Mouse (Mus musculus): ENCODE results near the gene Acad10.
"Not testable (repeated sequence)": the region's sequence is repeated elsewhere in the genome, so short reads cannot be mapped to it uniquely, and the experiment has no call there.

The Acad10 gene

GRCm38 (mm10) chr5:121656866-121657265 is 3.4 kb downstream of the Acad10 start:
- peak; percentile 34 for DNase-seq

- peak; percentile 30 for DNase-seq
Measured at GRCm38 (mm10) chr5:121654526-121654925, 5.8 kb downstream of the Acad10 start.

GRCm38 (mm10) chr5:121649134-121649533 is 11.2 kb downstream of the Acad10 start:
- DNase-seq = no peak

GRCm38 (mm10) chr5:121639601-121640000 is 20.7 kb downstream of the Acad10 start:
- no peak for DNase-seq

- no peak for DNase-seq
Measured at GRCm38 (mm10) chr5:121637296-121637695, 23.0 kb downstream of the Acad10 start.

- DNase-seq = no peak
Measured at GRCm38 (mm10) chr5:121634668-121635067, 25.6 kb downstream of the Acad10 start.

GRCm38 (mm10) chr5:121632804-121633203 is 27.5 kb downstream of the Acad10 start:
- DNase-seq = no peak

- not testable (repeated sequence) for DNase-seq
Measured at GRCm38 (mm10) chr5:121631106-121631647, 29.1 kb downstream of the Acad10 start.

GRCm38 (mm10) chr5:121627871-121628270 is 32.4 kb downstream of the Acad10 start:
- DNase-seq = peak; percentile 49

- no peak for DNase-seq
Measured at GRCm38 (mm10) chr5:121623241-121623640, 37.1 kb downstream of the Acad10 start.

GRCm38 (mm10) chr5:121621102-121621501 is 39.2 kb downstream of the Acad10 start:
- DNase-seq = no peak

- peak; percentile 83 for DNase-seq
Measured at GRCm38 (mm10) chr5:121618592-121619513, 41.5 kb downstream of the Acad10 start, which contains the start of gene Acad12. TSS of gene Acad12 (minus strand) at chr5:121618938.

- not testable (repeated sequence) for DNase-seq
Measured at GRCm38 (mm10) chr5:121614921-121615320, 45.4 kb downstream of the Acad10 start.

GRCm38 (mm10) chr5:121612036-121612435 is 48.3 kb downstream of the Acad10 start:
- no peak for DNase-seq

GRCm38 (mm10) chr5:121609556-121610135 is 50.7 kb downstream of the Acad10 start:
- not testable (repeated sequence) for DNase-seq

- peak; percentile 63 for DNase-seq
Measured at GRCm38 (mm10) chr5:121606151-121606550, 54.2 kb downstream of the Acad10 start.

GRCm38 (mm10) chr5:121603815-121604214 is 56.5 kb downstream of the Acad10 start:
- peak; percentile 36 for DNase-seq

GRCm38 (mm10) chr5:121601547-121602299 is 58.6 kb downstream of the Acad10 start:
- peak; percentile 86 for DNase-seq

GRCm38 (mm10) chr5:121598871-121599610 is 61.3 kb downstream of the Acad10 start:
- DNase-seq = no peak

- DNase-seq = no peak
Measured at GRCm38 (mm10) chr5:121597991-121598537, 62.2 kb downstream of the Acad10 start.

- DNase-seq = no peak
Measured at GRCm38 (mm10) chr5:121597332-121597731, 63.0 kb downstream of the Acad10 start.

- DNase-seq = no peak
Measured at GRCm38 (mm10) chr5:121596226-121596625, 64.1 kb downstream of the Acad10 start.

Measured in kidney, adult 11 months (tissue).